Mouse (Mus musculus) E14TG2a.4 (cell line): ENCODE measurements around the gene Fat2.

Experiments used
- CTCF ChIP-seq: conservative IDR thresholded peaks from 2 replicates; pipeline ENCODE4 v1.5.1; 2014; ENCODE audit warnings: low read length
- POU5F1 ChIP-seq: IDR thresholded peaks from 2 replicates; pipeline ENCODE4 v1.6.1; 2014; ENCODE audit warnings: low read length, borderline replicate concordance

GRCm38 (mm10) chr11:55208001-55208690, 128.2 kb downstream of the Fat2 start:
- TF ChIP-seq CTCF (no peak), POU5F1 (no peak)
